Mouse (Mus musculus) B cell, adult 62 days (primary cell): ENCODE measurements around the gene H2-T22. TPM values are rescaled to one million over a fixed set of nuclear protein-coding genes. Genes with fewer than 3 reads are reported as not detected.

Source experiments
- total RNA-seq: library from RNA; stranded (reverse); gene quantifications from 4 replicates; pipeline ENCODE4 v1.2.4, GENCODE M21; 2023

The H2-T22 gene
- total RNA-seq: 79.2 to 84.9 TPM (median 81.8 TPM) in 4 replicates

GRCm38 (mm10) chr17:36042610-36043169 is at the start of gene H2-T22, which contains the start of gene Gm6034:
Gene H2-T22, minus strand, starts transcription at chr17:36042747.
Gene Gm6034, plus strand, starts transcription at chr17:36042961.

DNA sequence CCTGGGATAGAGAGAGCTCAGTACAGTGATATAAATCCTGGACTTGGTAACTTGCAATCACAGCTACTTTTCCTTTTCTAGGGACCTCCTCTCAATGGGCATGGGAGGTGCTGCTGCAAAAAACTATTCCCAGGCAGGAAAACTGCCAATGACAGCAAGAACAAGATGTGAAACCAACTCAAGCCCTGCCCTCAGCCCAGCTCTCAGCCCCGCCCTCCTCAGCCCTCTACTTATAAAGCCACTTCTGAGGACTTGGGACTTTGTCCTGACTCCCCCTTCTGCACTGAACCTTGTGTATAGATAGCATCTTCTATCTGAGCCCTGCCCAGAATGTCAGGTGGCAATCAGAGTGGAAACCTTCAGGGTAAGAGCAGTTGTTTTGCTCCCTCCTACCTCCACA is 15.8 kb upstream of the H2-T22 start, which contains the start of gene Gm11127:
Gene Gm11127 (minus strand): TSS at position 10 of the 400 bp plus-strand sequence.

DNA sequence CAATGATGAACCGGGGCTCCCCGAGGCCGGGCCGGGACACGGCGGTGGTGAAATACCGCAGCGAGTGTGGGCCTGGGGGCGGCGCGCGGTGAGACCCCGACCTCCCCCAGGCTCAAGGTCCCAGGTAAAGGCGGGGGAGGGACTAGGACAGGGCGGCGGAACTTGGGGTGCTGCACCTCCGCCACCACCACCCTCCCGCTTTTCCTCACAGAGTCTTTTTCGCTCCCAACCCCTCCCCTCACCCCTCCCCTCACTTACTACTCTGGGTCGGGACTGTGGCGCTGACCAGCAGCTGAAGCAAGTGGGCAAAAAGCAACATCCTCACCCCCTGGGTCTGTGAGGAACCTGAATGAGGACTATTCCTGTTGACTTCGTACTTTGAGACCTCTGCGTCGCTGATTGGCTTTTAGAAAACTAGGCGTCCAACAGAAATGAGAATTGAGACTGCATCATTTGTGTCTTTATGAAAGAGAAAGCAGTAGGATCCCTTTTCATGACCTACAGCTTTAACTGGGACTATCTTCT is 10.1 kb downstream of the H2-T22 start, which contains the start of gene H2-T23:
Gene H2-T23 (minus strand): TSS at position 505 of the 525 bp plus-strand sequence.

GRCm38 (mm10) chr17:36020191-36021073 is 22.1 kb downstream of the H2-T22 start, which contains the start of gene H2-T24:
Gene H2-T24, minus strand, starts transcription at chr17:36020560.

Other genes starting within 250 kb of the H2-T22 start
- gene Ier3, start 221.1 kb downstream of the H2-T22 start, total RNA-seq: 0.52 to 1.1 TPM (median 1.0 TPM) in 3 of 4 replicates, not detected in the other
- 18.3 to 24.9 TPM (median 22.1 TPM) in 4 replicates for gene Flot1, start 219.5 kb downstream of the H2-T22 start, total RNA-seq
- 236 to 254 TPM (median 249 TPM) in 4 replicates for gene Tubb5, start 204.4 kb downstream of the H2-T22 start, total RNA-seq
- 73.0 to 81.1 TPM (median 79.2 TPM) in 4 replicates for gene Mdc1, start 201.2 kb downstream of the H2-T22 start, total RNA-seq
- gene Nrm, start 181.4 kb downstream of the H2-T22 start, total RNA-seq: 85.5 to 100 TPM (median 88.6 TPM) in 4 replicates
- 217 to 232 TPM (median 222 TPM) in 4 replicates for gene Ppp1r18, start 177.2 kb downstream of the H2-T22 start, total RNA-seq
- gene Dhx16, start 162.9 kb downstream of the H2-T22 start, total RNA-seq: 104 to 117 TPM (median 107 TPM) in 4 replicates
- gene 2310061I04Rik, start 145.3 kb downstream of the H2-T22 start, total RNA-seq: 17.2 to 24.2 TPM (median 21.6 TPM) in 4 replicates
- gene Atat1, start 132.7 kb downstream of the H2-T22 start, total RNA-seq: 17.1 to 19.0 TPM (median 18.1 TPM) in 4 replicates
- 66.6 to 75.4 TPM (median 71.1 TPM) in 4 replicates for gene Mrps18b, start 126.4 kb downstream of the H2-T22 start, total RNA-seq
- 169 to 183 TPM (median 172 TPM) in 4 replicates for gene Ppp1r10, start 126.3 kb downstream of the H2-T22 start, total RNA-seq
- 110 to 126 TPM (median 118 TPM) in 4 replicates for gene Abcf1, start 73.0 kb downstream of the H2-T22 start, total RNA-seq
- gene Gnl1, start 62.9 kb downstream of the H2-T22 start, total RNA-seq: 74.4 to 96.2 TPM (median 83.1 TPM) in 4 replicates
- gene Prr3, start 62.5 kb downstream of the H2-T22 start, total RNA-seq: 76.5 to 103 TPM (median 82.0 TPM) in 4 replicates
- gene H2-T24, start 22.2 kb downstream of the H2-T22 start, total RNA-seq: 41.0 to 45.3 TPM (median 43.3 TPM) in 4 replicates
- 309 to 351 TPM (median 339 TPM) in 4 replicates for gene H2-T23, start 9.9 kb downstream of the H2-T22 start, total RNA-seq
- gene Gm6034, start 214 bp upstream of the H2-T22 start, total RNA-seq: 0.43 to 0.78 TPM in 2 of 4 replicates, not detected in the others
- gene Gm11127, start 15.6 kb upstream of the H2-T22 start, total RNA-seq: 60.5 to 70.0 TPM (median 65.9 TPM) in 4 replicates
- 1.6 to 2.8 TPM (median 1.8 TPM) in 4 replicates for gene Gm19684, start 78.9 kb upstream of the H2-T22 start, total RNA-seq
- 12.8 to 20.3 TPM (median 16.2 TPM) in 4 replicates for gene Gm7030, start 86.7 kb upstream of the H2-T22 start, total RNA-seq
- 0.75 to 0.76 TPM in 2 of 4 replicates, not detected in the others for gene Gm8909, start 125.8 kb upstream of the H2-T22 start, total RNA-seq
- not detected in 4 replicates for gene H2-T3, start 147.5 kb upstream of the H2-T22 start, total RNA-seq
- 53.6 to 72.0 TPM (median 57.2 TPM) in 4 replicates for gene Rpp21, start 215.3 kb upstream of the H2-T22 start, total RNA-seq
- 84.4 to 91.5 TPM (median 88.4 TPM) in 4 replicates for gene Trim39, start 229.5 kb upstream of the H2-T22 start, total RNA-seq
- not detected in 4 replicates for gene H2-M10.2, start 243.7 kb upstream of the H2-T22 start, total RNA-seq